Mouse (Mus musculus) CD8-positive naive resting alpha-beta T cell, adult 2 months (primary cell): Measurements from ENCODE around the gene Atraid.
"Not testable (repeated sequence)": the region's sequence is repeated elsewhere in the genome, so short reads cannot be mapped to it uniquely, and the experiment has no call there.

Source experiments
- DNase-seq, 2 experiments: peaks; one replicate each; pipeline ENCODE4 v3.0.0; 2022; ENCODE audit warnings: low read depth in 2 of 2, low spot score in 2 of 2

Atraid gene

GRCm38 (mm10) chr5:31047848-31048762 is at the start of gene Atraid:
Gene Atraid, plus strand, starts transcription at chr5:31048312.
- peak; percentile 96 to 98 for DNase-seq

- DNase-seq = no peak
These were observed 48.8 kb upstream of the Atraid start for GRCm38 (mm10) chr5:30999324-30999723.

- DNase-seq = no peak
These were observed 48.0 kb upstream of the Atraid start for GRCm38 (mm10) chr5:31000122-31000521.

GRCm38 (mm10) chr5:31000993-31001392 is 47.1 kb upstream of the Atraid start:
- DNase-seq = no peak

GRCm38 (mm10) chr5:31001560-31001959 is 46.6 kb upstream of the Atraid start:
- no peak for DNase-seq

GRCm38 (mm10) chr5:31004184-31004583 is 43.9 kb upstream of the Atraid start:
- peak; percentile 82 to 90 for DNase-seq

- peak in 1 of 2 experiments; percentile 17 for DNase-seq
These were observed 35.4 kb upstream of the Atraid start for GRCm38 (mm10) chr5:31012737-31013136.

GRCm38 (mm10) chr5:31015913-31016312 is 32.2 kb upstream of the Atraid start:
- no peak for DNase-seq

- DNase-seq = not testable (repeated sequence)
These were observed 26.3 kb upstream of the Atraid start for GRCm38 (mm10) chr5:31021790-31022189.

- DNase-seq = no peak
These were observed 25.4 kb upstream of the Atraid start for GRCm38 (mm10) chr5:31022690-31023089.

- no peak for DNase-seq
These were observed 24.9 kb upstream of the Atraid start for GRCm38 (mm10) chr5:31023254-31023653.

GRCm38 (mm10) chr5:31024641-31025040 is 23.5 kb upstream of the Atraid start:
- DNase-seq = no peak

- no peak for DNase-seq
These were observed 17.2 kb upstream of the Atraid start for GRCm38 (mm10) chr5:31030926-31031325.

GRCm38 (mm10) chr5:31031508-31031907 is 16.6 kb upstream of the Atraid start:
- DNase-seq = no peak

GRCm38 (mm10) chr5:31034669-31035068 is 13.4 kb upstream of the Atraid start:
- DNase-seq = no peak

GRCm38 (mm10) chr5:31036556-31036955 is 11.6 kb upstream of the Atraid start:
- DNase-seq = not testable (repeated sequence)

- DNase-seq = no peak
These were observed 9.8 kb upstream of the Atraid start for GRCm38 (mm10) chr5:31038171-31038845.

- DNase-seq = no peak
These were observed 1.7 kb upstream of the Atraid start for GRCm38 (mm10) chr5:31046416-31046815.

GRCm38 (mm10) chr5:31047074-31047473 is 1.0 kb upstream of the Atraid start:
- no peak for DNase-seq

GRCm38 (mm10) chr5:31048763-31049641 is 890 bp downstream of the Atraid start, which contains the start of gene Slc5a6:
Gene Slc5a6, minus strand, starts transcription at chr5:31048924.
- DNase-seq = peak; percentile 42 to 56

GRCm38 (mm10) chr5:31050427-31050826 is 2.3 kb downstream of the Atraid start:
- no peak for DNase-seq
